Mouse (Mus musculus) embryo, embryonic 10.5 days (tissue): Measurements from ENCODE around the gene Klk8.

Source experiments
- DNase-seq: peaks from one replicate; pipeline ENCODE4 v3.0.0-alpha.2; 2015; ENCODE audit warnings: low spot score

The Klk8 gene

DNA sequence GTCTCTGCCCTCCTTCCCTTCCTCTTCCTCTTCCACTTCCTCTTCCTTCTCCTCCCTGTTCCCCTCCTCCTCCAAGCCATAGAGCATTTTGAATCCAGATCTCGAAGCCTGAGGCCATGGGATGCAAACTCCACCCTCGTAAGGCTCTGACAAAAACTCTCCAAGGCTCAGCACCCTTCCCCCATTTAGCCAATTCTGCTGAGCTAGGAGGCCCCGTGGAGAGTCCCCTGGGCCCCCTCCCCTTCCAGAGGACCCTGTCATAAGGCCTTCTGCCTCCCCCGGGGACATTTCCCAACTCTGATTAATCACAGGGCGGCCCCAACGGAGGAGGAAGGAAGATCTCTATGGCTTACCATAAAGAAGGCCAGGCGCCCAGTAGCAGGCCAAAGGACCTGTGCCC lies 5.8 kb upstream of the Klk8 start, which contains the start of gene Klk9:
Gene Klk9 (plus strand): TSS at position 301 of the 400 bp plus-strand sequence.
- no peak for DNase-seq

DNA sequence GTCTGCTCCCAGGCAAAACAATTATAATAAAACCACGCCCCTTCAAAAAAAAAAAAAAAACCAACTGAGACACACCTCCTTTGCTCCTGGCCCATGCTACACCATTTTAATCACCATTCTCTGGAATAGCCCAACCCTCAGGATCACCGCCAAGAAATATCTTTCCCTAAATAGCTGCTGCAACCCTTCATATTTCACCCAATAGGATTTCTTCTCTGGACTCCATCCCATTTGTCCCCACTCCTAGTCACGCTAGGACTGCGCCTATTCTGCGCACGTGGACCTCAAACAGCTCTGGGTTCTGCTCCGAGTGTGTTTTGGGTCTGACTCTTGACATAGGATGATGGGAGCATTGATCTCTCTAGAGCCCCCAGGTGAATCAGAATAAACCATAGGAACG lies 1.0 kb upstream of the Klk8 start:
- DNase-seq = no peak

DNA sequence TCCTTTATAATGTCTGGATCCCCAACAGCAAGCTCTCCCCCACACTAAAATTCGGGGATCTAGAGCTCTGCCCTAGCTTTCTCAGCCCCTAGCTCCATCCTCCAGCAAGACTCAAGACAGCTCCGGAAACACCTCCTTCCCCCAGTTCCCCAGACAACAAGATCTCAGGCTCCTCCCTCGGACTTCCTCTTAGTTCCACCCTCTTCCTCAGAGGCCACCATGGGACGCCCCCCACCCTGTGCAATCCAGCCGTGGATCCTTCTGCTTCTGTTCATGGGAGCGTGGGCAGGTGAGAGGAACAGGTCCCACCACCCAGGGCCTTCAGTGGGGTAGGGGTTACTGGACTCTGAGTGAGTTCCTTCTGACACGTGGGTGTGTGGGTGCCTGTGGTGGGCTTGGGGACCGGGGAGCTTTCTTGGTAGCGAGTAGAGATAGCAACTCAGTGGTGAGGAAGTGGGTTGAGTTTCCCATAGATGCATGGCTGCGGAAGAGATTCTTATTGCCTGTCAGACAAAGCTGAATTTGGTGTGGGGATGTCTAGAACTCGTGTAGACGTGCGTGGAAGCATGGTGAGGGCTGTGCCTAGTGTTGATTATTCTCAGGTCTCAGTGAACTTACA lies 576 bp downstream of the Klk8 start:
- peak; percentile 31 for DNase-seq

DNA sequence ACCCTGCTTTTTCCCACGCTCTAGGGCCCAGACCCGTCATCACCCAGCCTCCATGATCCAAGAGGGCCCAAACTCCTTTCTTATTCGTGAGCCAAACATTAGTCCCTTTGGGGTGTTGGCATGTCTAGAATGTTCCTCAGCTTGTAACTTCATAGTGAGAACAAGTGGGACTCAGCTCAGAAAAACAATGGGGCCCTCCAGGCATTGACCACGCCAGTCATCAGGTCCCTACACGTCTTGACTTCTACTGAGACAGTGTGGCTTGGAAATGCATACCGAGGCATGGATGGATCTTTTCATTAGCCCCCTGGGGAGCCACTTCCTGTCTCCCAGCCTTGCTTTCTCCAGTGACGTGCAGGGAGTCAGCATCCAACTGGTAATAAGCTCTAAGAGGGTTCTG lies 2.5 kb downstream of the Klk8 start:
- DNase-seq = no peak

DNA sequence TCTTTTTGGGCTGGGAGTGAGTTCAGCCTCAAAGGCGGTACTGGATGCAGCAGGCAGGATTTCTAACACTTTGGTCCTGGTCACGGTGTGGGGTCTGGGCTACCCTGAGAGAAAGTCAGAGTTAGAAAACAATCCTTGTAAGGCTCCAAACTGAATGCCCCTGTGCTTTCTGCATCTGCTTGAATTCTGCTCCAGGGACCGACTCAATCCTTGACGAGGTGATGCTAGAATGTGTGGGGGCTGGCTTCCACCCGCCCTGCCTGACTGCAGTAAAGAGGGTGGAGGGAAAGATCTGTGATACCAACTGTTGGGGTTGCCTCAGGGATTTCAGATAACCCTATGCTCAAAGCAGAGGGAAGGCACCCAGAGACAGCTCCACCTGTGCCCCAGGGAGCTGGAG lies 13.6 kb downstream of the Klk8 start, which contains the start of gene Klk7:
Gene Klk7 (plus strand): TSS at position 301 of the 400 bp plus-strand sequence.
- no peak for DNase-seq

DNA sequence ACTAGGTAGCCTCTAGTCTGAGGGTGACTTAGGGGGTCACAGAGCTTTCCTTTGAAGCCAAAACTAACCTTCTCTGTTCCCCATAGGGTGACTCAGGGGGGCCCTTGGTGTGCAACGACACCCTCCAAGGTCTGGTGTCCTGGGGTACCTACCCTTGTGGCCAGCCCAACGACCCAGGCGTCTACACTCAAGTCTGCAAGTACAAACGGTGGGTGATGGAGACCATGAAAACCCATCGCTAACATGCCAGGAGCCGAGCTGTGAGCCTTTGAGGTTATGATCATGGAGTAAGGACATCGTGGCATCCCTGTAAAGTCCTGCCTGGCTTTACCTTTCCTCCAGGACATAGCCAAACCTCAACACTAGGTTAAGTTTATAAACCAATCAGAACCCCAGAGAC lies 17.8 kb downstream of the Klk8 start:
- no peak for DNase-seq

DNA sequence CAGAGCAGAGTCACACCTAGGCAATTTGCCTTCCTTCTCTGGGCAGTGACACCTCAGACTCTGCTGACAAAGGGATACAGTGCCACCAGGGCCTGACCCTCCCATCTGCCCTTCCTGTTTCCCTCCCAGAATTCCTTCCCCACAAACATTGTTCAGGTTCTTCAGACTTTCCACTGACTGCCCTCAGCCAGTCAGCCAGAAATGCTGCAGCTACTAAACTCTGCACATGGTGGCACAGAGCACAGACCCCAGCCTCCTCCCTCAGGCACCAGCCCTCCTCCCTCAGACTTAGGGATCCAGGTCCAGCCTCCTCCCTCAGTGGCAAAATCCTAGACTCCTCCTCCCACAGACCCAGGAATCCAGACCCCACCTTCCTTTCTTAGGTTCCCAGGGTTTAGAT lies 19.4 kb downstream of the Klk8 start:
- DNase-seq = no peak

DNA sequence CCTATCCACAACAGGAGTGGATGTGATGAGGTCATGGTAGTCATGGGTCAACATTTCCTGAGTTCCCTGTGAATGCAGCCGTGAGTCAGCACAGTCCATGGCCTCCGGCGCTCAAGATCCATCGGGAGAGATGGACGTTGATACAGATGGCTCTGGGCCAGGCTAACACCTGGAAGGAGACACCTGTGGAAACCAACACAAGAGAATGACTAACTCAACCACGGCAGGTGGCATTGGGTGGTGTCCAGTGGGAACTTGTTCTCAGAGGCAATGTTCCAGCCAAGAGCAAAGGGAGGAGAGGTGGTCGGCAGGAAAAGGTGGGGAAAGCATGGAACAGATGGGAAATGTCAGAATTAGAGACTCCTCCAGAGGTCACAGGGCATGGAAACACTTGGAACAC lies 24.2 kb downstream of the Klk8 start:
- no peak for DNase-seq

DNA sequence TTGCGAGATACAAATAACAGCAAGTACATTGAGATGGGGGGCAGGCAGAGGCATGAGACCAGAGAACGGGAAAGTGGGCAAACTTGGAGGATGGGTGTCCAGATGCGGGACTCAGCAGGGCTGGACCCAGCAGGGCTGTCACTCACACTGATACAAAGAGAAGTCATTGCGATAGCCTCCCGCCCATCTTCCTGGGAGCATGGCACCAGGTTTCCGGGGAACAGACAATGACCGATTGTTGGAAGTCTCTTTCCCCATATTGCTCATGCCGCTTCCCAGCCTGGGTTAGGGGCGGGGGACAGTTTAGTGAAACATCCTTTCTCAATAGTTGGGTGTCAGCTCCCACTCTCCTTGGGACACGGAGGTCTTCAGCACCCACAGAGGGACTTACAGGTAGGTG lies 26.8 kb downstream of the Klk8 start, which contains the start of gene Klk6:
Gene Klk6 (plus strand): TSS at position 301 of the 400 bp plus-strand sequence.
- DNase-seq = no peak

DNA sequence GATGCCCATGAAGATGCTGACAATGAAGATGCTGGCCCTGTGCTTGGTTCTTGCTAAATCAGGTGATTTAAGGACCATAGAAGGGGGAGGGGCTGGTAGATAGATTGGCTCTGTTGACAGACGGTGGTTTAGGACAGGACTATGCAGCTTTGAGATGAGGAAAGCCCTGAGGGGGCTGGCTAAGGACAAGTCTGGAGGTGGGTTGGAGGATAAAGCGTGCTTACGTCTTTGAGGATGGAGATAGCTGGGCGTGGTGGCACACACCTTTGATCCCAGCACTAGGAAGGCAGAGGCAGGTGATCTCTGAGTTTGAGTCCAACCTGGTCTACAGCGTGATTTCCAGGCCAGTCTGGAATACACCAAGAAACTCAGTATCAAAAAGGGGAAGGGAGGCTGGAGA lies 28.7 kb downstream of the Klk8 start:
- no peak for DNase-seq

DNA sequence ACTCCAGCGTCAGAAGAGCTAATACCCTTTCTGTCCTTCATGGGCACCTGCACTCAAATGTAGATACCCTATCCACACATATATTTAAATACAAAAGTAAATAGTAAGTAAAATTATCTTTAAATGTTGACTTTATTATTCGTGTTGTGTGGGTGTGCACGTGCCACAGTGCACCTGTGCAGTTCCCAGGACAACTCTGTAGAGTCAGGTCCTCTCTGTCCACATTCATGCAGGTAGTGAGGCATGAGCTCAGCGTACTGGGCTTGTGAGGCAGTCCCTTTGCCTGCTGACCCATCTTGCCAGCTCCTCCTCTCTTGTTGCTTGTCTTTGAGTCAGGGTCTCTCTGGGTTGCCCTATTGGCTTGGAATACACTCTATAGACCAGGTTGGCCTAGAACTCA lies 30.3 kb downstream of the Klk8 start:
- DNase-seq = no peak

DNA sequence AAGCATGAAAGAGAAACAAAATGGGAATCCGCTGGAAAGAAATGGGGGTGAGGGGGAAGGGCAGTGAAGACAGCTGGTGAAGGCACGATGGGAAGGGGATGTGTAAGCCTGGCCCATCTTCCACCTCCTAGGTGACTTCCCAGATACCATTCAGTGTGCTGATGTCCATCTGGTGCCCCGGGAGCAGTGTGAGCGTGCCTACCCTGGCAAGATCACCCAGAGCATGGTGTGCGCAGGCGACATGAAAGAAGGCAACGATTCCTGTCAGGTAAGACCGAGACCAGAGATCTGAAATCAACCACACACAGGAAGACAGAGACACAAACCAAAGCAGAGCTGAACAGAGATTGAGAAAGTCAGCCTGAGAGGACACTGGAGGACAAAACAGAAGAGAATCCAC lies 31.6 kb downstream of the Klk8 start:
- DNase-seq = no peak

DNA sequence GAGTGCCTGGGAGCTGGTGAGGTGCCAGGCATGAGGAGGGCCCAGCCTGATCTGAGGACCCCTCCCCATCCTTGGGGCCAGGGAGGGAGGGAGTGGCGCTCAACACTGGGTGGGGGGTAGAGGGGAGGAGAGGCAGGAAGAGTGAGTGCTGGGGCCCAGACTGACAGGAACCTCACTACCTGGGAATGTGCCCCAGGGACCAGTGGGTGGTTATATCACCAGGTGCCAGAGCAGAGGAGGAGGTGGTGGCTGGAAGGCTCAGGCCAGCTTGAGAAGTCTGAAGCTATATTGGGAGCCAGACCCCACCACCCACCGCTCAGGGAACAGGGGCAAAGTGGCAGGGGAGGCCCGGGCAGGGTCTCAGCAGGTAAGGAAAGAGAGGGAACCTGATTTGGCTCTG lies 44.3 kb downstream of the Klk8 start, which contains the start of gene Klk5:
Gene Klk5 (plus strand): TSS at position 271 of the 400 bp plus-strand sequence.
- DNase-seq = no peak

DNA sequence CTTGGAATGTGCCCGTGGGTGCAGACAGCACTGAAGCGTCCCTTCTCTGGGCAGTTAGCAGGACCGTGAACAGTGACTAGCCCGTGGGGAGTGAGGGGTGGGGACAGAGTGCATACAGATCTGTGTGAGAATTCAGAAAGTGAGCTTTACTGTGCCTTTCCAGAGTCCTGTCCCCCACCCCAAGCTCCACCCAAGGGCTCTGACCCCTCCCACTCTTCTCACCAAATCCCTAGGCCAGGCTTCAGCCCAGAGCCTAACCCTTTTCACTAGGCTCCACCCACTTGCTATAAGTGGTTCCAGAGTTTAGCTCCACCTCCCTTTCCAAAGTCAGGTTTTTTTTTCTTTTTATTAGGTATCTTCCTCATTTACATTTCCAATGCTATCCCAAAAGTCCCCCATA lies 46.4 kb downstream of the Klk8 start:
- DNase-seq = no peak

DNA sequence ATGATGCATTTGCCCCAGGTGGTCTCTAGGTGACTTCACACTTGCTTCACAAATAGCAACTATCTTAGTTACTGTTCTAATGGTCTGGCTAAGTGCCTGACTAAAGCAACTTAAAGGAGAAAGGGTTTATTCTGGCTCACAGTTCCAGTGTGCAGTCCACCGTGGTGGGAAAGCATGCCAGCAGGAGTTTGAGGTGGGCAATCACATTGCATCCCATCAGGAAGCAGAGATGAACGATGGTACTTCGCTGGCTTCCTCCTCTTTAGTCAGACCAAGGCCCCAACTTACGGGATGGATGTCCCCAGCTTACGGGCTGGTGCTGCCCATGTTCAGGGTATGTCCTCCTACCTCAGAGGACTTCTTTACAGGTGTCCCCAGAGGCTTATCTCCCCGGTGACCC lies 54.2 kb downstream of the Klk8 start:
- DNase-seq = no peak
